Mouse (Mus musculus) layer of hippocampus, adult 11-12 months (tissue): Measurements from ENCODE around the gene Ino80d.

Experiments used
- DNase-seq: peaks from one replicate; pipeline ENCODE4 v3.0.0; 2022; ENCODE audit warnings: low spot score

Ino80d gene

GRCm38 (mm10) chr1:62991021-62991420 is 123.4 kb downstream of the Ino80d start:
- no peak for DNase-seq

GRCm38 (mm10) chr1:62987561-62987960 is 126.9 kb downstream of the Ino80d start:
- no peak for DNase-seq

- DNase-seq = peak; percentile 63
Measured at GRCm38 (mm10) chr1:62986267-62986666, 128.2 kb downstream of the Ino80d start.

- DNase-seq = peak; percentile 43
Measured at GRCm38 (mm10) chr1:62984566-62984965, 129.9 kb downstream of the Ino80d start.

- no peak for DNase-seq
Measured at GRCm38 (mm10) chr1:62976742-62977141, 137.7 kb downstream of the Ino80d start.

GRCm38 (mm10) chr1:62966885-62967284 is 147.6 kb downstream of the Ino80d start:
- no peak for DNase-seq

GRCm38 (mm10) chr1:62964291-62964690 is 150.2 kb downstream of the Ino80d start:
- peak; percentile 77 for DNase-seq

GRCm38 (mm10) chr1:62956942-62957645 is 157.4 kb downstream of the Ino80d start:
- DNase-seq = no peak

GRCm38 (mm10) chr1:62956526-62956925 is 157.9 kb downstream of the Ino80d start:
- DNase-seq = no peak

- DNase-seq = no peak
Measured at GRCm38 (mm10) chr1:62955340-62955739, 159.1 kb downstream of the Ino80d start.

- no peak for DNase-seq
Measured at GRCm38 (mm10) chr1:62953036-62953435, 161.4 kb downstream of the Ino80d start.

GRCm38 (mm10) chr1:62952319-62952718 is 162.1 kb downstream of the Ino80d start:
- DNase-seq = no peak

- DNase-seq = no peak
Measured at GRCm38 (mm10) chr1:62951067-62951809, 163.2 kb downstream of the Ino80d start.

GRCm38 (mm10) chr1:62950526-62950925 is 163.9 kb downstream of the Ino80d start:
- no peak for DNase-seq

GRCm38 (mm10) chr1:62947807-62948206 is 166.7 kb downstream of the Ino80d start:
- DNase-seq = no peak

GRCm38 (mm10) chr1:62946987-62947386 is 167.5 kb downstream of the Ino80d start:
- no peak for DNase-seq

- DNase-seq = no peak
Measured at GRCm38 (mm10) chr1:62934752-62935329, 179.6 kb downstream of the Ino80d start.

- DNase-seq = peak; percentile 43
Measured at GRCm38 (mm10) chr1:62934100-62934513, 180.4 kb downstream of the Ino80d start.

- DNase-seq = no peak
Measured at GRCm38 (mm10) chr1:62933288-62934099, 181.0 kb downstream of the Ino80d start.

- DNase-seq = peak; percentile 88
Measured at GRCm38 (mm10) chr1:62929477-62929876, 185.0 kb downstream of the Ino80d start.

- no peak for DNase-seq
Measured at GRCm38 (mm10) chr1:62919219-62919618, 195.2 kb downstream of the Ino80d start.

- DNase-seq = no peak
Measured at GRCm38 (mm10) chr1:62916609-62917008, 197.9 kb downstream of the Ino80d start.
